Mouse (Mus musculus) MEL (cell line): ENCODE data around the gene Agps. TPM values are rescaled to one million over a fixed set of nuclear protein-coding genes. Genes with fewer than 3 reads are reported as not detected.

Source experiments
- DNase-seq: peaks from one replicate; pipeline ENCODE4 v3.0.0; 2011; ENCODE audit warnings: low read depth, low spot score
- H3K27ac ChIP-seq: 2 replicates; pipeline ENCODE4 v1.5.1; 2012; ENCODE audit warnings: low read depth, mild to moderate bottlenecking, control low read depth, low read length, moderate library complexity; ENCODE audit not compliant: control insufficient read depth
- H3K27me3 ChIP-seq, 2 experiments: fragments of 150-350 bp in 1 of 2; sonication (generic) in 1 of 2; 2 replicates each; pipeline ENCODE4 v1.6.1; 2012; ENCODE audit warnings: low read length in 2 of 2, mild to moderate bottlenecking in 2 of 2, improper control_type of control experiment in 1 of 2, moderate library complexity in 1 of 2; ENCODE audit not compliant: insufficient read depth in 2 of 2, control insufficient read depth in 1 of 2
- H3K36me3 ChIP-seq, 2 experiments: 2 replicates each; pipeline ENCODE4 v1.6.1; 2012 to 2014; ENCODE audit warnings: low read length in 2 of 2, improper control_type of control experiment in 1 of 2, inconsistent platforms in 1 of 2, mild to moderate bottlenecking in 1 of 2; ENCODE audit not compliant: insufficient read depth in 2 of 2, control insufficient read depth in 1 of 2
- H3K4me1 ChIP-seq, 2 experiments: fragments of 150-350 bp in 1 of 2; sonication (generic) in 1 of 2; 2 replicates each; pipeline ENCODE4 v1.6.1; 2012; ENCODE audit warnings: low read length in 2 of 2, improper control_type of control experiment in 1 of 2, mild to moderate bottlenecking in 1 of 2; ENCODE audit not compliant: insufficient read depth in 2 of 2, control insufficient read depth in 1 of 2
- H3K4me3 ChIP-seq, 2 experiments: fragments of 150-350 bp in 1 of 2; sonication (generic) in 1 of 2; 2 replicates each; pipeline ENCODE4 v1.5.1; 2012; ENCODE audit warnings: low read depth in 2 of 2, low read length in 2 of 2, mild to moderate bottlenecking in 2 of 2, moderate library complexity in 2 of 2, control low read depth in 1 of 2, improper control_type of control experiment in 1 of 2; ENCODE audit not compliant: control insufficient read depth in 1 of 2, insufficient read depth in 1 of 2
- H3K79me2 ChIP-seq: 2 replicates; pipeline ENCODE4 v1.6.1; 2012; ENCODE audit warnings: mild to moderate bottlenecking, low read length, moderate library complexity; ENCODE audit not compliant: control insufficient read depth, poor library complexity, insufficient read depth
- H3K9ac ChIP-seq: 2 replicates; pipeline ENCODE4 v1.6.1; 2012; ENCODE audit warnings: low read depth, mild to moderate bottlenecking, control low read depth, low read length, moderate library complexity; ENCODE audit not compliant: control insufficient read depth, poor library complexity, severe bottlenecking
- H3K9me3 ChIP-seq: fragments of 150-350 bp; sonication (generic); replicated peaks from 2 replicates; pipeline ENCODE4 v1.6.1; 2012; ENCODE audit warnings: mild to moderate bottlenecking, low read length, improper control_type of control experiment, moderate library complexity; ENCODE audit not compliant: insufficient read depth
- CHD1 ChIP-seq: IDR thresholded peaks from 2 replicates; pipeline ENCODE4 v1.6.1; 2012; ENCODE audit warnings: low read depth, mild to moderate bottlenecking, inconsistent platforms, low read length, improper control_type of control experiment
- CTCF ChIP-seq, 3 experiments: IDR thresholded peaks in 2 of 3; conservative IDR thresholded peaks in 1 of 3; 2 replicates each; pipeline ENCODE4 v1.5.1; 2011 to 2012; ENCODE audit warnings: low read length in 3 of 3, low read depth in 2 of 3, mild to moderate bottlenecking in 2 of 3, improper control_type of control experiment in 1 of 3, inconsistent platforms in 1 of 3, mixed read lengths in 1 of 3, moderate library complexity in 1 of 3; ENCODE audit not compliant: control insufficient read depth in 1 of 3, insufficient read depth in 1 of 3, poor library complexity in 1 of 3, severe bottlenecking in 1 of 3
- E2F4 ChIP-seq: IDR thresholded peaks from 2 replicates; pipeline ENCODE4 v1.6.1; 2011; ENCODE audit warnings: low read depth, low read length, improper control_type of control experiment, borderline replicate concordance
- GATA1 ChIP-seq: IDR thresholded peaks from 2 replicates; pipeline ENCODE4 v1.6.1; 2011; ENCODE audit warnings: low read depth, low read length, improper control_type of control experiment
- MAX ChIP-seq: IDR thresholded peaks from 2 replicates; pipeline ENCODE4 v1.6.1; 2011; ENCODE audit warnings: low read length, improper control_type of control experiment
- MAZ ChIP-seq: IDR thresholded peaks from 2 replicates; pipeline ENCODE4 v1.6.1; 2012; ENCODE audit warnings: low read depth, mild to moderate bottlenecking, inconsistent platforms, low read length, improper control_type of control experiment
- MYB ChIP-seq: IDR thresholded peaks from 2 replicates; pipeline ENCODE4 v1.6.1; 2011; ENCODE audit warnings: mild to moderate bottlenecking, low read depth, low read length, improper control_type of control experiment
- NELFE ChIP-seq: IDR thresholded peaks from 2 replicates; pipeline ENCODE4 v1.6.1; 2011; ENCODE audit warnings: low read depth, low read length, improper control_type of control experiment
- POLR2AphosphoS5 ChIP-seq: IDR thresholded peaks from 2 replicates; pipeline ENCODE4 v1.6.1; 2012; ENCODE audit warnings: low read depth, borderline replicate concordance, mild to moderate bottlenecking, inconsistent platforms, low read length, moderate library complexity, mixed read lengths
- SMC3 ChIP-seq: IDR thresholded peaks from 2 replicates; pipeline ENCODE4 v1.6.1; 2011; ENCODE audit warnings: low read depth, low read length, improper control_type of control experiment
- TCF12 ChIP-seq: IDR thresholded peaks from 2 replicates; pipeline ENCODE4 v1.6.1; 2014; ENCODE audit warnings: low read depth, mild to moderate bottlenecking, inconsistent platforms, low read length, improper control_type of control experiment, moderate library complexity
- USF1 ChIP-seq: IDR thresholded peaks from 2 replicates; pipeline ENCODE4 v1.6.1; 2014; ENCODE audit warnings: low read depth, mild to moderate bottlenecking, inconsistent platforms, low read length, improper control_type of control experiment, moderate library complexity
- USF2 ChIP-seq, 2 experiments: IDR thresholded peaks; 2 replicates each; pipeline ENCODE4 v1.6.1; 2011 to 2012; ENCODE audit warnings: improper control_type of control experiment in 2 of 2, low read length in 2 of 2, borderline replicate concordance in 1 of 2, inconsistent platforms in 1 of 2, low read depth in 1 of 2, mild to moderate bottlenecking in 1 of 2; ENCODE audit not compliant: insufficient read depth in 1 of 2
- ZKSCAN1 ChIP-seq: IDR thresholded peaks from 2 replicates; pipeline ENCODE4 v1.6.1; 2012; ENCODE audit warnings: low read depth, mild to moderate bottlenecking, inconsistent platforms, low read length, improper control_type of control experiment, moderate library complexity
- polyA plus RNA-seq, 2 experiments: library from polyadenylated mRNA; stranded (reverse) in 1 of 2; unstranded in 1 of 2; fragments of >175 nt in 1 of 2; fragments of >200 nt in 1 of 2; gene quantifications; 2 replicates each; pipeline versions ENCODE4 v1.2.1 to v1.2.4; 2012; ENCODE audit warnings: low replicate concordance in 2 of 2, low read depth in 1 of 2; ENCODE audit not compliant: insufficient read length in 2 of 2, insufficient read depth in 1 of 2, missing spikeins in 1 of 2
- total RNA-seq: library from RNA; depleted of rRNA; stranded (reverse); fragments of 300-350 nt; gene quantifications from 2 replicates; pipeline ENCODE4 v1.2.3, GENCODE M21; 2012

The Agps gene
- total and polyA plus RNA-seq, 3 experiments: 32.3 to 47.8 TPM; not detected in 1

DNA sequence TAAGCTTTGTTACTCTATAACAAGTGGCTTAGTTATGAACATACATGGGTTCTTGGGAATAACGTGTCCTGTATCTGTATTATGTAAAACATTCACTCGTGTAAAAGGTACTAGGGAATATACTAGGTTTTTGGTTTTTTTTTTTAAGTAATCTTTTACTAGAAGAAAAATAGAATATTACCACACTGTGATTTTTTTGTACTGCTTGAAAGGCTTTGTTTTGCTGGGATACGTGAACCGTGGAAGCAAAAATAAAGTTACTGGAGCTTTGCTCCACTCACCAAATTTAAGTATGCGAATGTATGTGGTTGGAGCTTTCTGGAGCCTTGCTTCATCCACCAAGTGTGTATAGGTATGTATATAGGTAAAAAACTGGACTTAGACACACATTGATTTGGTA is 24.5 kb upstream of the Agps start:
- Histone ChIP-seq H3K9ac (no peak overlapping the region), H3K9me3 (no peaks in the 10 kb centered on the region), H3K36me3 (no peaks in the 10 kb centered on the region), H3K4me1 (no peaks in the 10 kb centered on the region), H3K79me2 (no peaks in the 10 kb centered on the region), H3K27me3 (no peaks in the 10 kb centered on the region; a peak in 2 of 4 replicates), H3K4me3 (no peak overlapping the region), H3K27ac (no peak overlapping the region)
- no peak for TF ChIP-seq ZKSCAN1
- TF ChIP-seq USF1: no peak
- TF ChIP-seq CTCF (IDR thresholded peaks at IDR 0.05 in 2 of 3, conservative IDR thresholded peaks at IDR 0.05 in 1 of 3; ENCODE audit: control insufficient read depth in 1 of 3, insufficient read depth in 1 of 3, low read depth in 2 of 3, low read length in 3 of 3, poor library complexity in 1 of 3, severe bottlenecking in 1 of 3): no peak
- TF ChIP-seq E2F4: no peak
- TF ChIP-seq MYB: no peak
- TF ChIP-seq TCF12: no peak
- no peak for DNase-seq

DNA sequence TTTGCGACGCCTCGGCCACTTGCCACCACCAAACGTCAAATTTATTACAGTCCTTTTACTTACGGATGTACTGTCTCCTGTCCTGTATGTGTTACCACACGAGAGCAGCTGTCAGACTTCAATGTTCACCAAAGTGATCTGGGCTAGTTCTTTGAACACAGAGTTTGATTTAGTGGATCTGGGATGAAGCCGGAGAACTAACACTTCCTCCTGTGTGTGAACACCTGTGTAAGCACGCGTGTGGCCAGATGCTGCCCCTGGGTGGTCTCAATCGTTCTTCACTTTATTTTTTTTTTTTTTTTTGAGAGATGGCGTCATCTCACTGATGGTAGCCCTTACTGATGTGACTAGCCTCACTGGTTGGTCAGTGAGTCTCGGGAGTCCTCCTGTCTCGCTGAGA is 17.1 kb upstream of the Agps start:
- Histone ChIP-seq H3K4me3 (no peak overlapping the region), H3K36me3 (no peaks in the 10 kb centered on the region), H3K4me1 (no peaks in the 10 kb centered on the region), H3K9me3 (no peaks in the 10 kb centered on the region), H3K79me2 (no peaks in the 10 kb centered on the region), H3K27ac (no peak overlapping the region), H3K9ac (no peak overlapping the region), H3K27me3 (peaks cover 2 to 3% of the 10 kb centered on the region in 2 experiments; a peak in 3 of 4 replicates)
- TF ChIP-seq MAX (no peak), SMC3 (no peak)
- no peak for DNase-seq

GRCm38 (mm10) chr2:75815521-75815920 is 16.5 kb upstream of the Agps start:
- H3K4me3 ChIP-seq: no peak overlapping the region
- no peak overlapping the region for H3K9ac ChIP-seq
- TF ChIP-seq ZKSCAN1 (no peak), POLR2AphosphoS5 (no peak), MAZ (no peak), USF2 (IDR thresholded peaks at IDR 0.05; ENCODE audit: borderline replicate concordance in 1 of 2, insufficient read depth in 1 of 2, low read depth in 1 of 2, low read length in 2 of 2) (no peak), NELFE (no peak), GATA1 (no peak), CHD1 (no peak)
- peaks cover 2 to 3% of the 10 kb centered on the region in 2 experiments; a peak in 3 of 4 replicates for H3K27me3 ChIP-seq
- H3K36me3 ChIP-seq: no peaks in the 10 kb centered on the region
- no peaks in the 10 kb centered on the region for H3K9me3 ChIP-seq
- DNase-seq: no peak
- H3K79me2 ChIP-seq: no peaks in the 10 kb centered on the region
- H3K4me1 ChIP-seq: no peaks in the 10 kb centered on the region
- H3K27ac ChIP-seq: no peak overlapping the region
